Mouse (Mus musculus) midbrain, postnatal 0 days (tissue): ENCODE measurements around the gene Gm21969. TPM values are rescaled to one million over a fixed set of nuclear protein-coding genes. Genes with fewer than 3 reads are reported as not detected.
A peak's percentile ranks its signal among the peaks of the same experiment; 100 is the strongest.

Experiments
- ATAC-seq: fragments of 200-750 bp; cut with Nextera tagmentation; 2 replicates; pipeline ENCODE4 v1.8.0; 2017; ENCODE audit warnings: moderate number of reproducible peaks, mild to moderate bottlenecking, moderate TSS enrichment, moderate library complexity; ENCODE audit not compliant: low FRiP score
- DNase-seq: peaks from one replicate; pipeline ENCODE4 v3.0.0-alpha.2; 2015; ENCODE audit warnings: low spot score
- H3K27ac ChIP-seq: fragments of 300-500 bp; sonication (generic); 2 replicates; pipeline ENCODE4 v1.5.1; 2014; ENCODE audit warnings: low read depth, mild to moderate bottlenecking, low read length, mixed read lengths
- H3K27me3 ChIP-seq: fragments of 300-500 bp; sonication (generic); 2 replicates; pipeline ENCODE4 v1.6.1; 2014; ENCODE audit warnings: low read length, control low read depth, mixed read lengths; ENCODE audit not compliant: insufficient read depth
- H3K36me3 ChIP-seq: fragments of 300-500 bp; sonication (generic); 2 replicates; pipeline ENCODE4 v1.6.1; 2014; ENCODE audit warnings: low read length, control low read depth, mixed read lengths; ENCODE audit not compliant: insufficient read depth
- H3K4me1 ChIP-seq: fragments of 300-500 bp; sonication (generic); 2 replicates; pipeline ENCODE4 v1.6.1; 2014; ENCODE audit warnings: mild to moderate bottlenecking, control low read depth, antibody characterized with exemption, low read length, mixed read lengths; ENCODE audit not compliant: insufficient read depth
- H3K4me2 ChIP-seq: fragments of 300-500 bp; sonication (generic); 2 replicates; pipeline ENCODE4 v1.6.1; 2014; ENCODE audit warnings: low read depth, mild to moderate bottlenecking, low read length, mixed read lengths; ENCODE audit not compliant: poor library complexity, severe bottlenecking
- H3K4me3 ChIP-seq: fragments of 300-500 bp; sonication (generic); 2 replicates; pipeline ENCODE4 v1.5.1; 2014; ENCODE audit warnings: low read depth, mild to moderate bottlenecking, low read length, moderate library complexity
- H3K9ac ChIP-seq: fragments of 300-500 bp; sonication (generic); replicated peaks from 2 replicates; pipeline ENCODE4 v1.6.1; 2014; ENCODE audit warnings: mild to moderate bottlenecking, low read length, moderate library complexity, mixed read lengths; ENCODE audit not compliant: poor library complexity, severe bottlenecking
- H3K9me3 ChIP-seq: fragments of 300-500 bp; sonication (generic); 2 replicates; pipeline ENCODE4 v1.6.1; 2016; ENCODE audit warnings: low read length, control low read depth
- CTCF ChIP-seq: IDR thresholded peaks from 2 replicates; pipeline ENCODE4 v1.5.1; 2016; ENCODE audit warnings: antibody characterized with exemption, mild to moderate bottlenecking
- WGBS: fragments of 180-500 bp; shearing (Covaris S2); extraction: QIAGEN DNeasy Blood & Tissue Kit; methylation state at CpG from one replicate; pipeline ENCODE4 v1.1.7; 2014; 5-methylcytosine and 5-hydroxymethylcytosine counted together
- polyA plus RNA-seq: library from polyadenylated mRNA; unstranded; fragments of >200 nt; fragmentation: Nextera tagmentation; extraction: Ambion mirVana; gene quantifications from 2 replicates; pipeline ENCODE4 v1.2.1, GENCODE M21; 2015
- total RNA-seq: library from RNA; depleted of rRNA; stranded (reverse); fragments of >200 nt; gene quantifications from 2 replicates; pipeline ENCODE4 v1.2.3, GENCODE M21; 2014

The Gm21969 gene
- total and polyA plus RNA-seq, 2 experiments from 2014 or later = not detected

- H3K27ac ChIP-seq = no peak overlapping the region
- peaks cover 24% of the 10 kb centered on the region for H3K36me3 ChIP-seq
- no peaks in the 10 kb centered on the region for H3K27me3 ChIP-seq
- no peak overlapping the region for H3K4me3 ChIP-seq
- ATAC-seq (no peak), DNase-seq (no peak)
- H3K4me2 ChIP-seq = 0 out of 2 replicates have a peak overlapping the region, but pooled peaks have one; percentile 29
- H3K9ac ChIP-seq = no peak overlapping the region; the same call in 1 of the 2 replicates
- WGBS = 52% methylated on average over 3 of the region's 3 CpGs
- H3K4me1 ChIP-seq = no peaks in the 10 kb centered on the region
- no peaks in the 10 kb centered on the region for H3K9me3 ChIP-seq
- TF ChIP-seq CTCF = no peak
Measured at GRCm38 (mm10) chr4:139617001-139617364, 14.0 kb downstream of the Gm21969 start.

GRCm38 (mm10) chr4:139619765-139620164, 16.8 kb downstream of the Gm21969 start:
- WGBS = 82% methylated on average over 6 of the region's 6 CpGs
- H3K9ac ChIP-seq = no peak overlapping the region

GRCm38 (mm10) chr4:139622373-139623282, 19.6 kb downstream of the Gm21969 start, which contains the start of gene Aldh4a1:
Gene Aldh4a1 (plus strand): TSS chr4:139622866.
- peak within 1 kb of the TSS; percentile 89 for H3K4me2 ChIP-seq
- DNase-seq (peak; percentile 99), ATAC-seq (peak; percentile 99)
- TF ChIP-seq CTCF = no peak
- H3K9me3 ChIP-seq = no peaks in the 10 kb centered on the region
- H3K4me3 ChIP-seq = peak within 1 kb of the TSS; percentile 80
- peaks cover 7% of the 10 kb centered on the region; the same call in 1 of the 2 replicates for H3K4me1 ChIP-seq
- H3K27ac ChIP-seq = peak within 1 kb of the TSS; percentile 75
- under 1% methylated on average over 31 of the region's 38 CpGs for WGBS
- H3K9ac ChIP-seq = peak within 1 kb of the TSS; percentile 70
- H3K36me3 ChIP-seq = no peaks in the 10 kb centered on the region
- H3K27me3 ChIP-seq = no peaks in the 10 kb centered on the region

More at GRCm38 (mm10) chr4:139619765-139620164, 16.8 kb downstream of the Gm21969 start:
- Histone ChIP-seq H3K4me2 (no peak overlapping the region), H3K27ac (no peak overlapping the region), H3K36me3 (peaks cover 9% of the 10 kb centered on the region), H3K4me1 (peaks cover 7% of the 10 kb centered on the region; the same call in 1 of the 2 replicates), H3K27me3 (no peaks in the 10 kb centered on the region), H3K4me3 (no peak overlapping the region), H3K9me3 (no peaks in the 10 kb centered on the region)
- no peak for DNase-seq
- ATAC-seq = no peak
- no peak for TF ChIP-seq CTCF

GRCm38 (mm10) chr4:139623434-139624115, 20.6 kb downstream of the Gm21969 start:
- DNase-seq = no peak
- TF ChIP-seq CTCF = no peak
- Histone ChIP-seq H3K36me3 (no peaks in the 10 kb centered on the region), H3K4me3 (peak overlapping the region; percentile 80), H3K27ac (peak overlapping the region; percentile 75; the same call in 1 of the 2 replicates), H3K9ac (peak overlapping the region; percentile 70), H3K9me3 (no peaks in the 10 kb centered on the region), H3K27me3 (no peaks in the 10 kb centered on the region), H3K4me2 (peak overlapping the region; percentile 89), H3K4me1 (peaks cover 7% of the 10 kb centered on the region; the same call in 1 of the 2 replicates)
- WGBS = 21% methylated on average over 21 of the region's 21 CpGs
- no peak for ATAC-seq

GRCm38 (mm10) chr4:139624116-139624489, 21.1 kb downstream of the Gm21969 start:
- no peaks in the 10 kb centered on the region for H3K27me3 ChIP-seq
- peak overlapping the region; percentile 80 for H3K4me3 ChIP-seq
- H3K9ac ChIP-seq = peak overlapping the region; percentile 70
- H3K27ac ChIP-seq = no peak overlapping the region
- H3K9me3 ChIP-seq = no peaks in the 10 kb centered on the region
- ATAC-seq (no peak), DNase-seq (no peak)
- peak overlapping the region; percentile 89 for H3K4me2 ChIP-seq
- 61% methylated on average over 5 of the region's 5 CpGs for WGBS
- H3K4me1 ChIP-seq = peaks cover 7% of the 10 kb centered on the region; the same call in 1 of the 2 replicates
- TF ChIP-seq CTCF = no peak
- no peaks in the 10 kb centered on the region for H3K36me3 ChIP-seq
